Mouse (Mus musculus): ENCODE data around the gene Kl.

DNA sequence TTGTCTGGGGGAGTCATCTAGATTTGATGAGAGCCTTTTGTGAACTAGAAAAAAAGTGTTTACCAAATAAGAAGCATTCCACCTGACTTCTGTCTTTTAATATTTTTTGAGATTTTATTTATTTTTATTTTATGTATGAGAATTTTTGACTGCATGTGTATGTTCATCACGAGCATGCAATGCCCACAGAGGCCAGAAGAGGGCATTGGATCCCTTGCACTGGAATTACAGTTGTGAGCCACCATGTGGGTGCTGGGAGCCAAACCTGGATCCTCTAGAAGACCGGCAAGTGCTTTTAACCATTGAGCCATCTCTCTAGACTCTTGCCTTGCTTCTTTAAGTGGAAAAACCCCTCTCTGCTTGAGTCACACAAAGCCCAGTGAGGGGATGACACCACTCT lies 29.7 kb downstream of the Kl start:
- TF ChIP-seq POLR2A (IDR thresholded peaks at IDR 0.05; ENCODE audit: insufficient read depth, low read depth, low read length), result no peak
- TF ChIP-seq CTCF (IDR thresholded peaks at IDR 0.05; ENCODE audit: insufficient read depth, low read depth, low read length), result no peak

All from olfactory bulb, adult 2 months (tissue).